Comparison of ENCODE assay signal across 10 mouse cellular contexts in the genomic region with DNA sequence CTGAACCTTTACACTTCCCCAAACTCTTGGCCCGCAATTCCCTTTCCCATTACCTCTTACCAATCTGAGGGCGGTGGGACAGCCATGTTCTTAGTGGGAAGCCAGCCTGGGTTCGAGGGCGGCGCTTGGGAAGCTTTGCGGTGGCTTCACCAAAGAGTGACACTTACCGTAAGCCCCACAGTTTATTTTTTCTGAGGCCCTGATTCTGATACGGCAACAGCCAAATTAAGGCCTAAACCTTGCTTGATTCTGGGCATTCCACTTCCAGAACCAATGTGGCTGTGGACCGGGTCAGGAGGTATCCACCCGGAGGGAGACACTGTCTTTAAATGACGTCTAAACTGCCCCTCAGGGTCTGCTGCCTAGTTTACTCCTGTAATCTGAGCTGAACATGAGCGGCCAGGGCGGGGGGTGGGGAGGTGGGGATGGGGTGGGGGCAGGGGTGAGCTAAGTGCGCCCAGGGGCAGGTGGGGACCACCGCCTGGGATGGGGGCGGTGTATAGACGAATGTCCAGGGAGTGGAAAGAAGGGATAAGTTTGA. TPM values are rescaled to one million over a fixed set of nuclear protein-coding genes. Genes with fewer than 3 reads are reported as not detected.
DNase-seq lines count a peak whose midpoint lies in the region; ATAC-seq lines count a peak whose summit lies in the region.
"Had no signal": no experiment of that assay in that cellular context is flagged by ENCODE, and none has a peak within 500 bp of the region (broad histone marks: within the 10 kb centered on the region; RNA-seq: fewer than 3 reads in every experiment).

No protein-coding gene starts in this region.

- H3K36me3 ChIP-seq in embryonic facial prominence, embryonic 10.5 days (replicated peaks) = no peaks in the 10 kb centered on the region
- no peaks in the 10 kb centered on the region for H3K36me3 ChIP-seq in hindbrain, embryonic 16.5 days (ENCODE audit: control insufficient read depth, insufficient read depth, low read length)
- H3K36me3 ChIP-seq in neural tube, embryonic 11.5 days (ENCODE audit: control insufficient read depth, insufficient read depth, low read length) = no peaks in the 10 kb centered on the region

- peak overlapping the region; percentile 56 for H3K4me2 ChIP-seq in hindbrain, embryonic 16.5 days (ENCODE audit: low read length)
- peak overlapping the region; percentile 72 for H3K4me2 ChIP-seq in neural tube, embryonic 11.5 days (ENCODE audit: low read depth)

- ATAC-seq in hindbrain, embryonic 16.5 days = peak; percentile 16; the same call in 1 of the 2 replicates
- ATAC-seq in neural tube, embryonic 11.5 days (ENCODE audit: insufficient read depth, low FRiP score, low TSS enrichment) = 0 out of 2 replicates have a peak, but pooled peaks have one; percentile 4

- H3K27me3 ChIP-seq in embryonic facial prominence, embryonic 10.5 days (replicated peaks; ENCODE audit: low read depth, poor library complexity, severe bottlenecking) = peaks cover 100% of the 10 kb centered on the region
- H3K27me3 ChIP-seq in hindbrain, embryonic 16.5 days (replicated peaks; ENCODE audit: control insufficient read depth, insufficient read depth, low read length) = peaks cover 12% of the 10 kb centered on the region
- peaks cover 59% of the 10 kb centered on the region for H3K27me3 ChIP-seq in neural tube, embryonic 11.5 days (ENCODE audit: control insufficient read depth, insufficient read depth, low read length)

- peaks cover 56% of the 10 kb centered on the region for H3K4me1 ChIP-seq in embryonic facial prominence, embryonic 10.5 days
- peaks cover 5% of the 10 kb centered on the region; the same call in 1 of the 2 replicates for H3K4me1 ChIP-seq in hindbrain, embryonic 16.5 days (ENCODE audit: control insufficient read depth, insufficient read depth, low read depth, low read length)
- peaks cover 21% of the 10 kb centered on the region; the same call in 1 of the 2 replicates for H3K4me1 ChIP-seq in neural tube, embryonic 11.5 days (ENCODE audit: control insufficient read depth, insufficient read depth, low read length)

- H3K4me3 ChIP-seq in embryonic facial prominence, embryonic 10.5 days = peak overlapping the region; percentile 66
- peak overlapping the region; percentile 57 for H3K4me3 ChIP-seq in hindbrain, embryonic 16.5 days (ENCODE audit: low read length)
- H3K4me3 ChIP-seq in neural tube, embryonic 11.5 days (ENCODE audit: low read depth, low read length) = peak overlapping the region; percentile 75

- H3K27ac ChIP-seq in embryonic facial prominence, embryonic 10.5 days (replicated peaks) = peak overlapping the region; percentile 35; the same call in 1 of the 2 replicates
- peak overlapping the region; percentile 94 for H3K27ac ChIP-seq in hindbrain, embryonic 16.5 days (ENCODE audit: low read depth, low read length)
- H3K27ac ChIP-seq in neural tube, embryonic 11.5 days (ENCODE audit: low read depth, low read length) = peak overlapping the region; percentile 98
- H3K27ac ChIP-seq: kidney, postnatal 0 days had no signal

- no peaks in the 10 kb centered on the region for H3K9me3 ChIP-seq in embryonic facial prominence, embryonic 10.5 days
- no peaks in the 10 kb centered on the region for H3K9me3 ChIP-seq in hindbrain, embryonic 16.5 days (ENCODE audit: control insufficient read depth, low read length)
- H3K9me3 ChIP-seq in neural tube, embryonic 11.5 days (ENCODE audit: control insufficient read depth, low read length) = no peaks in the 10 kb centered on the region

- H3K9ac ChIP-seq in hindbrain, embryonic 16.5 days (ENCODE audit: low read depth, low read length) = peak overlapping the region; percentile 59
- H3K9ac ChIP-seq in neural tube, embryonic 11.5 days (ENCODE audit: low read length) = peak overlapping the region; percentile 95; the same call in 1 of the 2 replicates

- WGBS in embryonic facial prominence, embryonic 10.5 days = under 1% methylated on average over 17 of the region's 17 CpGs
- WGBS in hindbrain, embryonic 16.5 days = 7% methylated on average over 17 of the region's 17 CpGs
- WGBS in neural tube, embryonic 11.5 days = under 1% methylated on average over 17 of the region's 17 CpGs

- peak; percentile 57 for DNase-seq in cerebellum, adult 8-10 months
- no peak for DNase-seq in cerebellum, postnatal 4 days (ENCODE audit: low spot score in 2 of 2)
- DNase-seq in embryonic facial prominence, embryonic 10.5 days (ENCODE audit: low spot score) = peak; percentile 56
- peak; percentile 50 for DNase-seq in neural tube, embryonic 11.5 days (ENCODE audit: low spot score)
- no peak for DNase-seq in spleen, postnatal 36 days (ENCODE audit: low spot score in 2 of 2)
- no peak for DNase-seq in right cerebral cortex, adult 18-20 months
- no peak for DNase-seq in thymus, postnatal 25 days

RNA-seq across cellular contexts. Expression of gene Zic2, which starts 2.0 kb away (rescaled TPM):
- polyA plus RNA-seq in embryonic facial prominence, embryonic 10.5 days (2016; fragmentation: Nextera tagmentation; extraction: Ambion mirVana) = 2.2 and 2.4 TPM in 2 replicates
- polyA plus RNA-seq in hindbrain, embryonic 16.5 days (2015; fragmentation: Nextera tagmentation; extraction: Ambion mirVana) = 7.3 and 7.8 TPM in 2 replicates
- polyA plus RNA-seq in neural tube, embryonic 11.5 days (2014; fragmentation: Nextera tagmentation; extraction: Ambion mirVana) = 6.3 and 7.6 TPM in 2 replicates
- polyA plus RNA-seq: kidney, postnatal 0 days; liver, embryonic 11.5 days had no signal

RNA-seq across cellular contexts. Expression of gene Zic5, which starts 7.8 kb away (rescaled TPM):
- polyA plus RNA-seq in embryonic facial prominence, embryonic 10.5 days (2016; fragmentation: Nextera tagmentation; extraction: Ambion mirVana) = 6.2 and 6.9 TPM in 2 replicates
- 14.9 and 15.2 TPM in 2 replicates for polyA plus RNA-seq in hindbrain, embryonic 16.5 days (2015; fragmentation: Nextera tagmentation; extraction: Ambion mirVana)
- 10.3 and 10.8 TPM in 2 replicates for polyA plus RNA-seq in neural tube, embryonic 11.5 days (2014; fragmentation: Nextera tagmentation; extraction: Ambion mirVana)

RNA-seq across cellular contexts. Expression of gene Gm10837, which starts 17.1 kb away (rescaled TPM):
- 0.31 TPM in 1 of 2 replicates, not detected in the other for polyA plus RNA-seq in embryonic facial prominence, embryonic 10.5 days (2016; fragmentation: Nextera tagmentation; extraction: Ambion mirVana)
- polyA plus RNA-seq in hindbrain, embryonic 16.5 days (2015; fragmentation: Nextera tagmentation; extraction: Ambion mirVana) = 0.80 and 0.84 TPM in 2 replicates
- 0.51 and 0.54 TPM in 2 replicates for polyA plus RNA-seq in neural tube, embryonic 11.5 days (2014; fragmentation: Nextera tagmentation; extraction: Ambion mirVana)
- polyA plus RNA-seq: kidney, postnatal 0 days; liver, embryonic 11.5 days had no signal

RNA-seq across cellular contexts. Expression of gene Gm5089, which starts 22.4 kb away (rescaled TPM):
- polyA plus RNA-seq in embryonic facial prominence, embryonic 10.5 days (2016; fragmentation: Nextera tagmentation; extraction: Ambion mirVana) = 0.50 and 0.56 TPM in 2 replicates
- polyA plus RNA-seq in hindbrain, embryonic 16.5 days (2015; fragmentation: Nextera tagmentation; extraction: Ambion mirVana) = 1.8 and 2.1 TPM in 2 replicates
- 0.23 and 0.35 TPM in 2 replicates for polyA plus RNA-seq in neural tube, embryonic 11.5 days (2014; fragmentation: Nextera tagmentation; extraction: Ambion mirVana)
- polyA plus RNA-seq: kidney, postnatal 0 days; liver, embryonic 11.5 days had no signal

Comparison
In these comparisons a context has a peak if more than half of its experiments do, and no peak if none do; other contexts are left out.
1. DNase-seq: peak in cerebellum, adult 8-10 months (single experiment), embryonic facial prominence, embryonic 10.5 days (single experiment) and neural tube, embryonic 11.5 days (single experiment); none in cerebellum, postnatal 4 days (0 of 2), spleen, postnatal 36 days (0 of 2), right cerebral cortex, adult 18-20 months (single experiment) and thymus, postnatal 25 days (single experiment).
2. H3K27ac ChIP-seq: peak in every context shown above with its lines; median percentile 98 in neural tube, embryonic 11.5 days; 94 in hindbrain, embryonic 16.5 days; 35 in embryonic facial prominence, embryonic 10.5 days.
3. Peak in every context shown above with its lines, with median percentiles within 50 percentile points of each other: H3K4me3 ChIP-seq.